Mouse (Mus musculus) gastrocnemius, postnatal 25 days (tissue): ENCODE data around the gene Kctd12b. TPM values are rescaled to one million over a fixed set of nuclear protein-coding genes. Genes with fewer than 3 reads are reported as not detected.
A peak's percentile ranks its signal among the peaks of the same experiment; 100 is the strongest.
"Not testable (repeated sequence)": the region's sequence is repeated elsewhere in the genome, so short reads cannot be mapped to it uniquely, and the experiment has no call there.

Source experiments
- DNase-seq: peaks from one replicate; pipeline ENCODE4 v3.0.0; 2022
- long read RNA-seq, 2 experiments: library from polyadenylated mRNA; stranded (forward); transcript quantifications; one replicate each; pipeline ENCODE4 v2.0.0; 2021
- total RNA-seq, 2 experiments: library from RNA; stranded (reverse); gene quantifications; 1 replicate in 1 of 2; 2 replicates in 1 of 2; pipeline ENCODE4 v1.2.3; 2021

Gene Kctd12b
- total RNA-seq = 1 to 10 TPM; 2.8 to 3.3 TPM
- long read RNA-seq, experiment 1 = 0 reads
- long read RNA-seq, experiment 2 = 0 reads

- DNase-seq = peak; percentile 13
Observed at GRCm38 (mm10) chrX:153695782-153696395, at the start of gene Kctd12b. Gene Kctd12b (minus strand): TSS chrX:153696391.

- no peak for DNase-seq
Observed at GRCm38 (mm10) chrX:153742493-153742892, 46.3 kb upstream of the Kctd12b start.

- no peak for DNase-seq
Observed at GRCm38 (mm10) chrX:153735697-153736096, 39.5 kb upstream of the Kctd12b start.

GRCm38 (mm10) chrX:153724400-153724799, 28.2 kb upstream of the Kctd12b start:
- no peak for DNase-seq

- DNase-seq = peak; percentile 19
Observed at GRCm38 (mm10) chrX:153723110-153723916, 27.1 kb upstream of the Kctd12b start, which contains the start of gene Nbdy. Gene Nbdy (plus strand): TSS chrX:153723590.

GRCm38 (mm10) chrX:153719602-153720001, 23.4 kb upstream of the Kctd12b start:
- DNase-seq = no peak

- no peak for DNase-seq
Observed at GRCm38 (mm10) chrX:153716716-153717115, 20.5 kb upstream of the Kctd12b start.

GRCm38 (mm10) chrX:153707735-153708134, 11.5 kb upstream of the Kctd12b start:
- no peak for DNase-seq

GRCm38 (mm10) chrX:153700463-153700862, 4.3 kb upstream of the Kctd12b start:
- DNase-seq = no peak

GRCm38 (mm10) chrX:153668233-153668632, 28.0 kb downstream of the Kctd12b start:
- DNase-seq = not testable (repeated sequence)

- DNase-seq = no peak
Observed at GRCm38 (mm10) chrX:153664903-153665302, 31.3 kb downstream of the Kctd12b start.

- no peak for DNase-seq
Observed at GRCm38 (mm10) chrX:153656949-153657348, 39.2 kb downstream of the Kctd12b start.

GRCm38 (mm10) chrX:153640615-153641014, 55.6 kb downstream of the Kctd12b start:
- no peak for DNase-seq

GRCm38 (mm10) chrX:153636247-153636646, 59.9 kb downstream of the Kctd12b start:
- DNase-seq = no peak

Other genes starting within 250 kb of the Kctd12b start
- 10 to 100 TPM; 14.1 to 14.7 TPM for gene Ubqln2, start 198.2 kb downstream of the Kctd12b start, total RNA-seq
- gene Cypt3, start 137.8 kb downstream of the Kctd12b start, total RNA-seq = not detected
- gene Nbdy, start 27.2 kb upstream of the Kctd12b start, total RNA-seq = 10 to 100 TPM; 13.1 to 19.5 TPM
- gene Spin2c, start 135.8 kb upstream of the Kctd12b start, total RNA-seq = not detected